Mouse (Mus musculus) lung, embryonic 14.5 days (tissue): ENCODE data around the gene Plac1. TPM values are rescaled to one million over a fixed set of nuclear protein-coding genes. Genes with fewer than 3 reads are reported as not detected.

ENCODE experiments used
- ATAC-seq: fragments of 200-750 bp; cut with Nextera tagmentation; 2 replicates; pipeline ENCODE4 v1.8.0; 2017; ENCODE audit warnings: mild to moderate bottlenecking, moderate TSS enrichment, moderate library complexity; ENCODE audit not compliant: insufficient read depth
- DNase-seq: peaks from one replicate; pipeline ENCODE4 v3.0.0-alpha.2; 2015
- H3K27ac ChIP-seq: fragments of 300-500 bp; sonication (generic); 2 replicates; pipeline ENCODE4 v1.5.1; 2014; ENCODE audit warnings: low read depth, mild to moderate bottlenecking, moderate library complexity
- H3K27me3 ChIP-seq: fragments of 300-500 bp; sonication (generic); 2 replicates; pipeline ENCODE4 v1.6.1; 2014; ENCODE audit warnings: low read length, control low read depth; ENCODE audit not compliant: insufficient read depth
- H3K36me3 ChIP-seq: fragments of 300-500 bp; sonication (generic); 2 replicates; pipeline ENCODE4 v1.6.1; 2014; ENCODE audit warnings: control low read depth; ENCODE audit not compliant: insufficient read depth
- H3K4me1 ChIP-seq: fragments of 300-500 bp; sonication (generic); 2 replicates; pipeline ENCODE4 v1.6.1; 2014; ENCODE audit warnings: antibody characterized with exemption, control low read depth; ENCODE audit not compliant: insufficient read depth
- H3K4me2 ChIP-seq: fragments of 300-500 bp; sonication (generic); 2 replicates; pipeline ENCODE4 v1.6.1; 2014; ENCODE audit warnings: mild to moderate bottlenecking
- H3K4me3 ChIP-seq: fragments of 300-500 bp; sonication (generic); 2 replicates; pipeline ENCODE4 v1.5.1; 2014; ENCODE audit warnings: low read depth, low read length
- H3K9ac ChIP-seq: fragments of 300-500 bp; sonication (generic); 2 replicates; pipeline ENCODE4 v1.6.1; 2014
- H3K9me3 ChIP-seq: fragments of 300-500 bp; sonication (generic); 2 replicates; pipeline ENCODE4 v1.6.1; 2016; ENCODE audit warnings: low read depth, low read length, control low read depth
- CTCF ChIP-seq: IDR thresholded peaks from 2 replicates; pipeline ENCODE4 v1.5.1; 2016; ENCODE audit warnings: antibody characterized with exemption, low read depth
- WGBS: fragments of 180-500 bp; shearing (Covaris S2); extraction: QIAGEN DNeasy Blood & Tissue Kit; methylation state at CpG from one replicate; pipeline ENCODE4 v1.1.7; 2014; 5-methylcytosine and 5-hydroxymethylcytosine counted together
- polyA plus RNA-seq: library from polyadenylated mRNA; unstranded; fragments of >200 nt; fragmentation: Nextera tagmentation; extraction: Ambion mirVana; gene quantifications from 2 replicates; pipeline ENCODE4 v1.2.1, GENCODE M21; 2014

Plac1 gene
- polyA plus RNA-seq, 1 experiment from 2014 or later: 9.4 TPM

DNA sequence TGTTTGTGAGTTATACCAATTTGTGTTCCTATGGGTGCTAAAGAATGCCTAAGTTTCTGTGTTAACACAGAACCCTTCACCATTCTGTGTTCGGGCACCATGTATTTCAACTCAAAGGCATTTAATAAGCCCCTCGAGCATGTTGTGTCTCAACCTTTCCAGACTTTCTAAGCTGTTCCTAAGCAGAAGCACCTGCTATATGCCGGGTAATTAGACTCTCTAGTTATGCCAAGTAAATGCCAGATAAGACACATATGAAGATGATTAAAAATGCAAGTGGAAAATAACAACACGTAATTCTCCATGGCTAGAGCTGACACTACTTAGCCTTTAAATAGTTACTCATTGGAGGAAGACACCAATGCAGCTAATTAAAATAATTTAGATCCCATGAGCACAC, 142.1 kb downstream of the Plac1 start:
- 67% methylated on average over 4 of the region's 4 CpGs for WGBS
- no peak for TF ChIP-seq CTCF
- Histone ChIP-seq H3K9me3 (no peaks in the 10 kb centered on the region), H3K36me3 (no peaks in the 10 kb centered on the region), H3K27ac (no peak overlapping the region), H3K4me2 (no peak overlapping the region), H3K4me1 (no peaks in the 10 kb centered on the region), H3K9ac (no peak overlapping the region), H3K4me3 (no peak overlapping the region), H3K27me3 (no peaks in the 10 kb centered on the region)
- no peak for ATAC-seq
- no peak for DNase-seq

DNA sequence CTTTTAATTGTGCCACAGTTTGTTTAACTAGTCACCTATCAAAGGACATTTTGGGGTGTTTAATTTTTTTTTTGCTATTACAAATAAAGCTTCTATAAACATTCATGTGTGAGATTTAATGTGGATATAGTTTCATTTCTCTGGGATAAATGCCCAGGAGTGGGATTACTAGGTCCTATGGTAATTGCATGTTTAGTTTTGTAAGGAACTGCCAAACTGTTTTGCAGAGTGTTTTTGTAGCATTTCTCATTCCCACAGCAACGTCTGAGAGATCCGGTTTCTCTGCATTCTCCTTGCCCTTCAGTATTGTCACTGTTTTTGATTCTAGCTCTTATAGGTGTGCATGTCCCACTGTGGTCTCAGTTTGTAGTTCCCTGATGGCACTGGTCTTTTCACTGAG, 146.5 kb downstream of the Plac1 start:
- WGBS: 57% methylated on average over 2 of the region's 2 CpGs
- Histone ChIP-seq H3K27ac (no peak overlapping the region), H3K9me3 (no peaks in the 10 kb centered on the region), H3K4me3 (no peak overlapping the region), H3K4me2 (no peak overlapping the region), H3K9ac (no peak overlapping the region), H3K27me3 (no peaks in the 10 kb centered on the region), H3K4me1 (no peaks in the 10 kb centered on the region), H3K36me3 (no peaks in the 10 kb centered on the region)
- DNase-seq (no peak), ATAC-seq (no peak)
- no peak for TF ChIP-seq CTCF

DNA sequence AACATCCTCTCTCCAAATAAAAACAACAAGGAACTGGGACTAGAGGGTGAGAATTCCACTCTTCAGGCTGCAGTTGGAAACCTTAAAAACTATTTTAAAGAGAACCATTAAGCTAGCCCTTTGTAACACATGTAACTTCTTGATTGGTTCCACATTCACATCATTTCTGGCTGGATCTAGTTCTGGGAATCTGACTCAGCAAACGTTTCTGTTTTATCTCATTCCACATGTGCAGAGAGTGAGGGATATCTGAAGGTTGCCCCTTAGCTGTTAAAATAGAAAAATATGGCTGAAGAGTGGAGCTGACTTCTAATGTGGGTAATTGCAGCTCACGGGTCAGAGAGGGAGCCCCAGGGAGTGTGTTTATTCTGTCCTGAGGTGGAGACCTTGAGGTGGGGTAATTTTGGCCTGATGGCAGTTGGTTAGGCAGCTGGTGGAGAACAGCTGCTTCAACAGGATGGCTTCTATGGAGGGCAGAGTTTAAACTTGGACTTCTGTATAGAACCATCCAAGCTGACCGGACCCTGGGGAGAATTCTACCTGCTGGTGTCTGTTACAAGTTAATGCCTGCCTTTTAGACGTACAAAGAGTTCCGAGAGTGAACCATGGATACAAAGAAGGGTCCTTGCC, 151.1 kb downstream of the Plac1 start:
- Histone ChIP-seq H3K36me3 (no peaks in the 10 kb centered on the region), H3K9ac (no peak overlapping the region), H3K4me3 (no peak overlapping the region), H3K4me1 (no peaks in the 10 kb centered on the region), H3K27ac (no peak overlapping the region), H3K9me3 (no peaks in the 10 kb centered on the region), H3K4me2 (no peak overlapping the region), H3K27me3 (no peaks in the 10 kb centered on the region)
- ATAC-seq: no peak
- 59% methylated on average over 5 of the region's 5 CpGs for WGBS
- DNase-seq: no peak
- no peak for TF ChIP-seq CTCF

DNA sequence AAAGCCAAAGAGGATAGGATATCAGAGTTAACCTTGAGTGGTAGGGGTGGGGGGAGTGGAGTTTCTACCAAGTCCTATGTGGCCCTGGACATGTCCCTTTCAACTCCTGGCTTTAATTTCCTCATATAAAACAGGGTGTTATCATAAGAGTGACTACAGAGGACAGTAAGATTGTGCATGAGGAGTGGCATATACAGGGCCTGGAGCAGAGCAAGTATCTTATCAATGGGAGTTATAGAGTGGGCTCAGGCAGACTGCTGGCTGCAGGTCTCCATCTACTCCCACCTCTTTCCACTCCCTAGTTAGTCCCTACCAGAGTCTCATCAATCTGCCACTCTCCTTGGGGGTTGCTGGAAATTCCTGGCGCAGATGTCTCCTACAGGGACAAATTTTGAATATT, 152.7 kb downstream of the Plac1 start:
- ATAC-seq (no peak), DNase-seq (no peak)
- Histone ChIP-seq H3K36me3 (no peaks in the 10 kb centered on the region), H3K27me3 (no peaks in the 10 kb centered on the region), H3K4me3 (no peak overlapping the region), H3K4me2 (no peak overlapping the region), H3K4me1 (no peaks in the 10 kb centered on the region), H3K27ac (no peak overlapping the region), H3K9ac (no peak overlapping the region), H3K9me3 (no peaks in the 10 kb centered on the region)
- TF ChIP-seq CTCF: no peak
- WGBS: 55% methylated on average over 1 of the region's 1 CpGs

DNA sequence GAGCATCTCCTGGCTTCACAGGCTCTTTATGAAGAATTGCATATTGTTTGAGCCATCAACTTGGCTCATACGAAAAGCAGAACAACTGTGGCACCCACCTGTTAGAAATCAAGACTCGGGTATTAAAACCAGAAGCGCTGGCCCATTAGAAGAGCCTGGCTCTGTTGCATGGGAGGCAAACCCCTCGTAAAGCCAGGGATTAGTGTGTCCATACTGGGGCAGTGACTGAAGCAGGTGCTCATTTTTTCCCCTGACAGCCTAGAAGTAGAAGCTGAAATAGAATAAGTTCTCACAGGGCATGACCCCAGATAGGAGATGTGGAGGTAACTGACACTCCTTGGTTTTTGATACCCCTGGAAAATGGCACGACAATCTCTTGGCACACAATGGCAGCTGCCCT, 154.4 kb downstream of the Plac1 start:
- Histone ChIP-seq H3K9me3 (no peaks in the 10 kb centered on the region), H3K27me3 (no peaks in the 10 kb centered on the region), H3K36me3 (no peaks in the 10 kb centered on the region), H3K4me2 (no peak overlapping the region), H3K9ac (no peak overlapping the region), H3K4me3 (no peak overlapping the region), H3K4me1 (no peaks in the 10 kb centered on the region), H3K27ac (no peak overlapping the region)
- TF ChIP-seq CTCF: no peak
- WGBS: 76% methylated on average over 5 of the region's 5 CpGs
- ATAC-seq: no peak
- no peak for DNase-seq

DNA sequence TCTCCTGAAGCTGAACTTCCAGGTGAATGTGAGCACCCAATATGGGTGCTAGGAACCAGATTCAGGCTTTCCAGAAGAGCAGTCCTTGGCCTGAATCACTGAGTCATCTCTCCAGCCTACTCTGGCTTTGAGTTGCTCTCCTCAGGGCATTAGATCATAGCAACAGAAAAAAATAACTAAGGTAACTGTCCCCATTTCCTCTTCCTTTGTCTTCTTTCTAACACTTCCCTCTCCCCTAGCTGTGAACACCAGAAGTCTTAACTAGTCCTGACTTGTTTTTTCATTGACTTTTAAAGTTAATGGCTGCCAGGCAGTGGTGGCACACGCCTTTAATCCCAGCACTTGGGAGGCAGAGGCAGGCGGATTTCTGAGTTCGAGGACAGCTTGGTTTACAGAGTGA, 175.5 kb downstream of the Plac1 start:
- WGBS: 83% methylated on average over 3 of the region's 3 CpGs
- Histone ChIP-seq H3K4me2 (no peak overlapping the region), H3K9me3 (no peaks in the 10 kb centered on the region), H3K36me3 (no peaks in the 10 kb centered on the region), H3K9ac (no peak overlapping the region), H3K27me3 (no peaks in the 10 kb centered on the region), H3K4me3 (no peak overlapping the region), H3K4me1 (no peaks in the 10 kb centered on the region), H3K27ac (no peak overlapping the region)
- ATAC-seq (no peak), DNase-seq (no peak)
- TF ChIP-seq CTCF: no peak

DNA sequence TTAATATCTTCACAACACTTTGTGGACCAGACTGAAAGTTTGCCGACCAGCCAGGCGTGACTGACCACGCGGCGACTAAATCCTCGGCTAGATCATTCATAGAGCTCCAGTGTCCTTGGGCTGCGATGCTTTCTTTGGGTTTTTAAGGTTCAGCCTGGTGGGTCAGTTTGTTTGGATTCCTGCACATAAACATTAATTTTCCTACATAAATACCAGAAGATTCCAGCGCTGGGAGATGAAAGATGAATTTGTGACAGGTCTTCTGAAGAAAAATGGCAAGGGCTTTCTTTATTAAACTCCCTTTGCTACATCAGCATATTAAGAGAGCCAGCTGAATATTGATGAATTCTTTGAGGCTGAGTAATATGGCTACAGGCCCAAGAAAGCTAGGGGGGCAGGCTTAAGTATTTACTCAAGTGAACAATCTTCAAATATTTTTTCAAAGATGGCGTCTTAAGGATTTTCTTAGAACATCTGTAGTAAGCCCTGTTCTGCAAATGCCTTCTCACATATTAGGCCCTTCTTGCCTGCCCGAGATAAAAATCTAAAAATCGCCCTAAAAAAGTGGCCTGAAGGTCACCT, 180.4 kb downstream of the Plac1 start:
- Histone ChIP-seq H3K9ac (no peak overlapping the region), H3K27me3 (no peaks in the 10 kb centered on the region), H3K4me3 (peak overlapping the region; percentile 27; the same call in 1 of the 2 replicates), H3K27ac (peak overlapping the region; percentile 66), H3K36me3 (peaks cover 5% of the 10 kb centered on the region; the same call in 1 of the 2 replicates), H3K4me2 (peak overlapping the region; percentile 68), H3K9me3 (no peaks in the 10 kb centered on the region), H3K4me1 (no peaks in the 10 kb centered on the region)
- DNase-seq (peak; percentile 67), ATAC-seq (no peak)
- no peak for TF ChIP-seq CTCF
- WGBS: 20% methylated on average over 11 of the region's 11 CpGs
